Comparison of ENCODE assay signal across 8 mouse cellular contexts in genomic region chr6:11925496-11926041, GRCm38 (mm10). TPM values are rescaled to one million over a fixed set of nuclear protein-coding genes. Genes with fewer than 3 reads are reported as not detected.
DNase-seq lines count a peak whose midpoint lies in the region; ATAC-seq lines count a peak whose summit lies in the region.

No protein-coding gene starts in this region.

- H3K4me3 ChIP-seq in hindbrain, embryonic 12.5 days = peak overlapping the region; percentile 88

- no peaks in the 10 kb centered on the region for H3K9me3 ChIP-seq in hindbrain, embryonic 12.5 days (replicated peaks)

- under 1% methylated on average over 20 of the region's 20 CpGs for WGBS in hindbrain, embryonic 12.5 days

- peak; percentile 80 for DNase-seq in Muller cell, postnatal 12 days (ENCODE audit: inconsistent ontology term)
- DNase-seq in cerebellum, adult 9-10 months = peak; percentile 85
- peak; percentile 83 to 91 for DNase-seq in frontal cortex, adult 2 months (ENCODE audit: extremely low spot score in 1 of 2, low spot score in 1 of 2)
- DNase-seq in layer of hippocampus, postnatal 14 days (ENCODE audit: low spot score in 2 of 2) = peak; percentile 84 to 90
- peak; percentile 89 for DNase-seq in lung, postnatal 14 days
- peak; percentile 93 for DNase-seq in retina, postnatal 1 day
- peak; percentile 53 to 79 for DNase-seq in urinary bladder, adult 18-20 months (ENCODE audit: low spot score in 2 of 2)

- peak overlapping the region; percentile 98 for H3K9ac ChIP-seq in hindbrain, embryonic 12.5 days

- H3K27me3 ChIP-seq in hindbrain, embryonic 12.5 days = no peaks in the 10 kb centered on the region

- ATAC-seq in hindbrain, embryonic 12.5 days (ENCODE audit: low FRiP score) = peak; percentile 97

- peaks cover 9% of the 10 kb centered on the region; the same call in 1 of the 2 replicates for H3K36me3 ChIP-seq in hindbrain, embryonic 12.5 days

- H3K4me1 ChIP-seq in hindbrain, embryonic 12.5 days = peaks cover 22% of the 10 kb centered on the region

- peak overlapping the region; percentile 99 for H3K27ac ChIP-seq in hindbrain, embryonic 12.5 days

- H3K4me2 ChIP-seq in hindbrain, embryonic 12.5 days (replicated peaks) = peak overlapping the region; percentile 63

RNA-seq across cellular contexts. Expression of gene Phf14, which starts 18.0 kb away (rescaled TPM):
- 47.9 and 57.6 TPM in 2 replicates for polyA plus RNA-seq in frontal cortex, adult 2 months (2012; rRNA removed)
- 108 and 120 TPM in 2 replicates for polyA plus RNA-seq in hindbrain, embryonic 12.5 days (2016; fragmentation: Nextera tagmentation; extraction: Ambion mirVana)
- 100 to 1,000 TPM; 108 to 123 TPM for total RNA-seq in layer of hippocampus, postnatal 14 days (2021)

RNA-seq across cellular contexts. Expression of gene Ndufa4, which starts 18.3 kb away (rescaled TPM):
- polyA plus RNA-seq in frontal cortex, adult 2 months (2012; rRNA removed) = 1,071 and 1,074 TPM in 2 replicates
- 718 and 790 TPM in 2 replicates for polyA plus RNA-seq in hindbrain, embryonic 12.5 days (2016; fragmentation: Nextera tagmentation; extraction: Ambion mirVana)
- 100 to 1,000 TPM; 855 to 942 TPM for total RNA-seq in layer of hippocampus, postnatal 14 days (2021)

Comparison
In these comparisons a context has a peak if more than half of its experiments do, and no peak if none do; other contexts are left out.
1. Peak in every context shown above with its lines: DNase-seq, ATAC-seq, H3K4me3 ChIP-seq and H3K27ac ChIP-seq.